Mouse (Mus musculus): ENCODE results near the gene Clic5. TPM values are rescaled to one million over a fixed set of nuclear protein-coding genes. Genes with fewer than 3 reads are reported as not detected.

Clic5 gene
- total RNA-seq, 2 experiments from 2014 or later = 2.7 to 3.0 TPM

GRCm38 (mm10) chr17:44259245-44259644 is 70.9 kb downstream of the Clic5 start:
- no peak for DNase-seq (ENCODE audit: extremely low spot score in 1 of 2, low spot score in 1 of 2)

DNA sequence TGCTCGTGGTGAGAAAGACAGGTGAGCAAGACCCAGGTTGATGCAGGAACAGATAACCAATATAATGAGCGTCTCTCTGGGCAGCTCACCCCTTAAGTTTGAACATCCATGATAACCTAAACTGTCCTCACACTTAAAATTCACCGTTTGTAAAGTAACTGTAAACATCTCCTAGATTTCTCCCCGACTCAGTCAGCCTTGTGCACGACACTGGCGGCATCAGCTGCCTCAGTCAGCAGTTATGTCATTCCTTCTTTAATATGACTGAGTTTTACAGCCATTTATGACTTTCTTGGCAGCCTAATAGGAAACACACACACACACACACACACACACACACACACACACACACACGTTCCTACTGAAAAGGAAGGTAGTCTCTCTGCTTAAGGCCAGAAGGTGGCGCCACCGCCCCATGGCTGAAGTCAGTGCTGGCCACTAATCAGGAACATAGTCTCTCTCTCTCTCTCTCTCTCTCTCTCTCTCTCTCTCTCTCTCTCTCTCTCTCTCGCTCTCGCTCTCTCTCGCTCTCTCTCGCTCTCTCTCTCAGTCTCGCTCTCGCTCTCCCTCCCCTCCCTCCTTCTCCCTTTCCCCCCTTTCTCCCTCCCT is 73.3 kb downstream of the Clic5 start:
- DNase-seq (ENCODE audit: extremely low spot score in 1 of 2, low spot score in 1 of 2) = peak in 1 of 2 experiments; percentile 58

- no peak for DNase-seq (ENCODE audit: extremely low spot score in 1 of 2, low spot score in 1 of 2)
Observed at GRCm38 (mm10) chr17:44270043-44270442, 81.7 kb downstream of the Clic5 start.

DNA sequence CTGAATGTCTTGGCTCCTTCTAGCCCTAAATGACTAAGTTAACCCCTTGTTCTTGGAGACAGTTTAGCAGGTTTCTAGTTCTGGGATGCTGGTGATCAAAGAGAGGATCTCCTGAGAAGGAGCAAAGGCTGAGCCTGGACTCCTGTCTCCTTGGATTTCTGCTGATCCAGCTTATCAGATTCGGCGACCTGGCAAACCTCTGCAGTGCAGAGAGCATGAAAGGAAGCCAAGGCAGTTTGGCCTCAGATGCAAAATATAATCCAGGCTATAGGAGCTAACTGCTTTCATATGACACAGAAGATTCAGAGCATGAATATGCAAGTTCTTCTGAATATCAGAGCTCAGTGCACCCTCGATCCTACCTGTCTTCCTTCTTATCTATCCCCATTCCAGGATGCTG is 83.0 kb downstream of the Clic5 start:
- no peak for DNase-seq (ENCODE audit: extremely low spot score in 1 of 2, low spot score in 1 of 2)

DNA sequence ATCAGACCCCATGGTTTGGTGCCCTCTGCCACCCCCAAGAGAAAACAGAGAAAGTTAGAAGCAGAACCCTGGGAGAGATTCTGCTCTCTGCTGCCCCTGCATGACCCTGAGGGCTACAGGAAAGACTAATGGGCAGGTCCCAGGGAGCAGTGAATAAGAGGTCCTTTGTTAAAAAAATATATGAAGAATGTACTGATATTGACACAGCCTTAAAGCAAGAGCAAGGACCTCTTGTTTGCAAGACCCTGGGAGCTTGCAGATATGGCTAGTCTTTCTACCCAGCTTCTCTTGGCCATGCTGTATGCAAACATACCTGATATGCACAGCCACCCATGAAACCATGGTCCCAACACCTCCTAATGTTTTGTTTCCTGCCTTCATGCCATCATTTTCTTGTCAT is 86.4 kb downstream of the Clic5 start:
- DNase-seq (ENCODE audit: extremely low spot score in 1 of 2, low spot score in 1 of 2) = no peak

- no peak for DNase-seq (ENCODE audit: extremely low spot score in 1 of 2, low spot score in 1 of 2)
Observed at GRCm38 (mm10) chr17:44288320-44288719, 99.9 kb downstream of the Clic5 start.

GRCm38 (mm10) chr17:44297221-44297620 is 108.8 kb downstream of the Clic5 start:
- no peak for DNase-seq (ENCODE audit: extremely low spot score in 1 of 2, low spot score in 1 of 2)

- DNase-seq (ENCODE audit: extremely low spot score in 1 of 2, low spot score in 1 of 2) = no peak
Observed at GRCm38 (mm10) chr17:44300236-44300635, 111.9 kb downstream of the Clic5 start.

DNA sequence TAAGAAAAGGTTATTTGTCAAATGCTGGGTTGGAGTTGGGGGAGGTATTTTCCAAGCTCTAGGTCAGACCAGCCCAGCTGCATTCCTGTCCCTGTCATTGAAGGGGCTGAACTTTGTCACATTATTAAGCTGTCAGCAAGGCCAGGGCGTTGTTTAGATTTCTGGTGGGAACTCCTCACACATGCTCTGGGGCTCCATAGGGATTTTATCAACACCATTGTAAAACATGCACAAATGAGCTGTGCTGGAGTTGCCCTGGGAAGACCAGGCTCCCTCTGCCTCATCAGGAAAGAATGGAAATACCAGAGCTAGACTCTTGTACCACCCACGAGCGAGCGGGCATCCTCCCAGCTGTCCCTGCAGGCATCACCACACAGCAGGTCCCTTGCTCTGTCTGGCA is 112.3 kb downstream of the Clic5 start:
- no peak for DNase-seq (ENCODE audit: extremely low spot score in 1 of 2, low spot score in 1 of 2)

GRCm38 (mm10) chr17:44301224-44301811 is 112.9 kb downstream of the Clic5 start:
- no peak for DNase-seq (ENCODE audit: extremely low spot score in 1 of 2, low spot score in 1 of 2)

GRCm38 (mm10) chr17:44304076-44304475 is 115.7 kb downstream of the Clic5 start:
- no peak for DNase-seq (ENCODE audit: extremely low spot score in 1 of 2, low spot score in 1 of 2)

DNA sequence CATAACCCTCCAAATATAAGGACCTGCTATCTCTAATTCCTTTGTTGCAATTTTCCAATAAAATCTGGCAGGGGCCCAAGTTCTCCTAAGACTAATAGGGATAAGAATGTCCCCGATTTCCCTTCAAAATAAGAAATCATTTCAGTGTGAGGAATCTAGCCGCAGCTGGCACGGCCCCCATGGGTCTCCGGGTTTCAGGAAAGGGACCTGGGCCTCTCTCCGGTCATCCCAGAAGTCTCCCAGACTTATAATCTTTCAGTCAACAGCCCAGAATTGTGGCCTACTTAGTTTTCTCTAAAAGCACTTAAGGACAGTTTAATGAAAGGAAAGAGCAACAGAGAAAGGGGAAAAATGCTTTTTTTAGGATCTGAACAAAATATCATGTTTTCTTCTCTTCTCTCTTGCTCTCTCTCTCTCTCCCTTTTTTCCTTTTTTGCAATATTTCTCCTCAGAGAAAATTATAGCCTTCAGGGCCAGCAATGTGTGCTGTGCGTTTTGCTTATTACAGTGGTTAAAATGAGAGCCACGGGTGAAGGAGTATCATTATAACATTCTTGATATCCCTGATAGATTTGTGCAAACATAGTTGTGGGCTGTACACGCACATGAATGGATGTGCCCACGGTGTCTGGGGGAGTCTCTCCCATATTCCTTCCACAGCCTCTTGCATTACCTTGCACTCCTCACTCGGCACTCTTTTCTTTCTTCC is 121.7 kb downstream of the Clic5 start:
- no peak for DNase-seq (ENCODE audit: extremely low spot score in 1 of 2, low spot score in 1 of 2)

- DNase-seq (ENCODE audit: extremely low spot score in 1 of 2, low spot score in 1 of 2) = no peak
Observed at GRCm38 (mm10) chr17:44325314-44325713, 136.9 kb downstream of the Clic5 start.

DNA sequence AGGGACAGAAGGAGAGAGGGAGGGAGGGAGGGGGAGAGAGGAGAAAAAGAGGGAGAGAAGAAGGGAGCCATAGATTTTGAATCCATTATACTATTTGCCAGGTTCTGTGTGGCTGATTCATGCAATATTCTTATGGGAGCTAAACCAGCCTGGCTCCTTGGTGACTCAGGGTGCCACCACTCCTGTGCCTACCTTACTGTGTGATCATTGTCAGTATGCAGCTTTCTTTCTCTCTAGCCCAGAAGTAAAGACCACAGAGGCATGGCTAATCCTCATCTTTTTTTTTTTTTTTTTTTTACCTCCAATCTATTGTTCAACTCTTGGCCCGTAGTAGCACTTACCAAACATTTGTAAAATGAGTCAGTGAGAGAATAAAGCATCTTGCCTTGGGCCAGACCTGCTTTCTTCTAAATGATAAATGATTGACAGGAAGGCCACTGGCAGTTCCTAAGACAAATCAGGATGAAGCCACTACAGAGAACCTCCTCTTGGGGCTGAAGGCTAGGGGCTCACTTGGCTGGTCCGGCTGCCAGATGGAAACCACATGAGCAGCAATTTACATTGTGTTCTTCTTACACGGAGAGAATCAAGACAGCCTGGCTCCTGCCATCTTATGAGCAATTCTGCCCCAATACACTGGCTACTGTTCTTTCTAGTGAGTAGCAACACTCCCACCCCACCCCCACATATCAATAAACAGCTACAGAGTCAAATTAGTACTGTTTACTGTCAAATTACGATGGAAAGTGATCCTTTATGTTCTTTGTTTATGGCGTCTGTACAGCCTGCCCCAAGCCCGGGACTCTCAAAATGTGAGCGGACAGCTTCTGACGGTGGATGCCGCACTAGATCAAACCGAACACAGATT is 139.1 kb downstream of the Clic5 start:
- no peak for DNase-seq (ENCODE audit: extremely low spot score in 1 of 2, low spot score in 1 of 2)

DNA sequence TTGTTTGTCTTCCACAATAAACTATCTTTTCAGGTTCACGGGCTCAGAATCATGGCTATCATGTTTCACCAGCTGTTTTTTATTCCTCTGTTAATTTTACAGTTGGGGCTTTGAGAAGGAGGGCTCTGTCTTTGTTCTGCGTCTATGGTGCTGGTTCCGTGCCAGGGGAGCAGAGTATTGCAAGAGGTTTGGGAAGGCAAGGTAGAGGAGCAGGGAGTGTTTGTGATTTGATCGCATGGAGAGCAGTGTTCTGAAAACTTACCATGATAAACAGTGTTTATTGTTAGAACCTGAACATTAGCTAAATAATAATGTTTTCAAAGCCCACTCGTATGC is 139.7 kb downstream of the Clic5 start:
- no peak for DNase-seq (ENCODE audit: extremely low spot score in 1 of 2, low spot score in 1 of 2)

Other genes with a start within 250 kb of the Clic5 start
- 100 to 1,000 TPM; 148 to 158 TPM for gene Enpp5, start 109.8 kb upstream of the Clic5 start, total RNA-seq (2021)
- 10 to 100 TPM; 13.4 to 15.7 TPM for gene Enpp4, start 82.8 kb upstream of the Clic5 start, total RNA-seq (2021)